In genomic region chr19:5513005-5513349, GRCm38 (mm10) we compare ENCODE assay signal across 27 mouse cellular contexts. TPM values are rescaled to one million over a fixed set of nuclear protein-coding genes. Genes with fewer than 3 reads are reported as not detected.
A peak's percentile ranks its signal among the peaks of the same experiment; 100 is the strongest.
DNase-seq lines count a peak whose midpoint lies in the region; ATAC-seq and TF ChIP-seq lines count a peak whose summit lies in the region.
"Had no signal": no experiment of that assay in that cellular context is flagged by ENCODE, and none has a peak within 500 bp of the region (broad histone marks: within the 10 kb centered on the region; RNA-seq: fewer than 3 reads in every experiment).

No protein-coding gene starts in this region.

- no peak for ATAC-seq in heart, embryonic 15.5 days (replicated peaks; ENCODE audit: insufficient number of reproducible peaks, insufficient read depth, low FRiP score, low read depth)
- ATAC-seq in heart, embryonic 11.5 days (replicated peaks; ENCODE audit: insufficient number of reproducible peaks, low FRiP score, low TSS enrichment), result no peak
- ATAC-seq in megakaryocyte, adult 5-6 weeks (ENCODE audit: poor library complexity, severe bottlenecking), result no peak
- no peak for ATAC-seq in liver, postnatal 0 days
- ATAC-seq in forebrain, embryonic 15.5 days (replicated peaks), result no peak
- ATAC-seq in forebrain, embryonic 16.5 days, result no peak
- ATAC-seq: hindbrain, postnatal 0 days; intestine, embryonic 15.5 days; midbrain, embryonic 16.5 days had no signal

- H3K27ac ChIP-seq in heart, embryonic 15.5 days, result no peak overlapping the region
- no peak overlapping the region for H3K27ac ChIP-seq in heart, embryonic 11.5 days (ENCODE audit: low read depth, low read length)
- peak overlapping the region; percentile 59 for H3K27ac ChIP-seq in bone marrow macrophage, adult 2 months (ENCODE audit: insufficient read depth, low read depth, low read length)
- H3K27ac ChIP-seq in liver, postnatal 0 days (ENCODE audit: low read depth), result peak overlapping the region; percentile 78; the same call in 1 of the 2 replicates
- no peak overlapping the region for H3K27ac ChIP-seq in forebrain, embryonic 15.5 days (replicated peaks)
- H3K27ac ChIP-seq in forebrain, embryonic 16.5 days (ENCODE audit: low read length), result no peak overlapping the region
- H3K27ac ChIP-seq: heart, embryonic 10.5 days; hindbrain, embryonic 12.5 days; hindbrain, postnatal 0 days; intestine, embryonic 15.5 days; lung, embryonic 15.5 days; midbrain, embryonic 10.5 days had no signal

- no peak overlapping the region for H3K9ac ChIP-seq in heart, embryonic 15.5 days
- no peak overlapping the region for H3K9ac ChIP-seq in heart, embryonic 11.5 days (ENCODE audit: low read depth, low read length)
- no peak overlapping the region for H3K9ac ChIP-seq in liver, postnatal 0 days (replicated peaks)
- H3K9ac ChIP-seq in forebrain, embryonic 15.5 days (replicated peaks), result no peak overlapping the region
- H3K9ac ChIP-seq in forebrain, embryonic 16.5 days (replicated peaks; ENCODE audit: low read depth, low read length), result no peak overlapping the region
- H3K9ac ChIP-seq: hindbrain, embryonic 12.5 days; intestine, embryonic 15.5 days; lung, embryonic 15.5 days had no signal

- peaks cover 29% of the 10 kb centered on the region for H3K4me1 ChIP-seq in heart, embryonic 15.5 days (replicated peaks)
- peaks cover 11% of the 10 kb centered on the region for H3K4me1 ChIP-seq in heart, embryonic 11.5 days (ENCODE audit: control insufficient read depth, insufficient read depth, low read length)
- peaks cover 59% of the 10 kb centered on the region for H3K4me1 ChIP-seq in megakaryocyte, embryonic 14.5 days
- H3K4me1 ChIP-seq in bone marrow macrophage, adult 2 months (ENCODE audit: control insufficient read depth, insufficient read depth, low read length), result peaks cover 14% of the 10 kb centered on the region
- H3K4me1 ChIP-seq in liver, postnatal 0 days (ENCODE audit: insufficient read depth), result peaks cover 29% of the 10 kb centered on the region
- peaks cover 27% of the 10 kb centered on the region for H3K4me1 ChIP-seq in forebrain, embryonic 15.5 days
- H3K4me1 ChIP-seq in forebrain, embryonic 16.5 days (replicated peaks; ENCODE audit: control insufficient read depth, insufficient read depth, low read length), result peaks cover 18% of the 10 kb centered on the region

- no peak for DNase-seq in liver, postnatal 0 days
- DNase-seq: adrenal gland, postnatal 10 days; cerebellum, adult 11-12 months; cerebellum, postnatal 10 days; gastrocnemius, postnatal 10 days; heart, postnatal 36 days; kidney, adult 8-10 months; layer of hippocampus, adult 9-11 months; right cerebral cortex, postnatal 25 days; thymus, postnatal 4 days had no signal

- H3K4me2 ChIP-seq in heart, embryonic 15.5 days, result peak overlapping the region; percentile 87; the same call in 1 of the 2 replicates
- H3K4me2 ChIP-seq in heart, embryonic 11.5 days, result no peak overlapping the region
- H3K4me2 ChIP-seq in liver, postnatal 0 days (ENCODE audit: low read depth, low read length), result peak overlapping the region; percentile 92; the same call in 1 of the 2 replicates
- H3K4me2 ChIP-seq in forebrain, embryonic 15.5 days (replicated peaks), result no peak overlapping the region
- no peak overlapping the region for H3K4me2 ChIP-seq in forebrain, embryonic 16.5 days (ENCODE audit: low read length)
- H3K4me2 ChIP-seq: hindbrain, embryonic 12.5 days had no signal

- H3K27me3 ChIP-seq in heart, embryonic 15.5 days, result no peaks in the 10 kb centered on the region
- no peaks in the 10 kb centered on the region for H3K27me3 ChIP-seq in heart, embryonic 11.5 days (ENCODE audit: control insufficient read depth, insufficient read depth, low read length)
- H3K27me3 ChIP-seq in megakaryocyte, embryonic 14.5 days (replicated peaks), result no peaks in the 10 kb centered on the region
- no peaks in the 10 kb centered on the region for H3K27me3 ChIP-seq in liver, postnatal 0 days (ENCODE audit: insufficient read depth, low read length)
- H3K27me3 ChIP-seq in forebrain, embryonic 15.5 days, result no peaks in the 10 kb centered on the region
- H3K27me3 ChIP-seq in forebrain, embryonic 16.5 days (replicated peaks; ENCODE audit: control insufficient read depth, insufficient read depth, low read length), result no peaks in the 10 kb centered on the region
- H3K27me3 ChIP-seq: hindbrain, embryonic 12.5 days; intestine, embryonic 15.5 days; lung, embryonic 15.5 days had no signal

- 84% methylated on average over 3 of the region's 3 CpGs for WGBS in heart, embryonic 15.5 days
- WGBS in heart, embryonic 11.5 days (ENCODE audit: insufficient replicate concordance), result 83% methylated on average over 3 of the region's 3 CpGs
- WGBS in liver, postnatal 0 days (ENCODE audit: insufficient replicate concordance), result 68% methylated on average over 3 of the region's 3 CpGs
- 80% methylated on average over 3 of the region's 3 CpGs for WGBS in forebrain, embryonic 15.5 days
- WGBS in forebrain, embryonic 16.5 days, result 88% methylated on average over 3 of the region's 3 CpGs

- no peak for TF ChIP-seq CTCF in bone marrow macrophage, adult 2 months (IDR thresholded peaks at IDR 0.05; ENCODE audit: low read depth, low read length)
- no peak for TF ChIP-seq CTCF in liver, postnatal 0 days (IDR thresholded peaks at IDR 0.05; ENCODE audit: low read depth)

- no peaks in the 10 kb centered on the region for H3K9me3 ChIP-seq in heart, embryonic 15.5 days (replicated peaks)
- no peaks in the 10 kb centered on the region for H3K9me3 ChIP-seq in heart, embryonic 11.5 days (replicated peaks; ENCODE audit: control insufficient read depth, low read length)
- H3K9me3 ChIP-seq in megakaryocyte, embryonic 14.5 days, result no peaks in the 10 kb centered on the region
- no peaks in the 10 kb centered on the region for H3K9me3 ChIP-seq in liver, postnatal 0 days (ENCODE audit: low read length)
- no peaks in the 10 kb centered on the region for H3K9me3 ChIP-seq in forebrain, embryonic 15.5 days
- H3K9me3 ChIP-seq in forebrain, embryonic 16.5 days (ENCODE audit: control insufficient read depth, low read length), result no peaks in the 10 kb centered on the region
- H3K9me3 ChIP-seq: heart, embryonic 10.5 days; hindbrain, embryonic 12.5 days; intestine, embryonic 15.5 days; lung, embryonic 15.5 days had no signal

- TF ChIP-seq EP300 in liver, postnatal 0 days (IDR thresholded peaks at IDR 0.05; ENCODE audit: low read depth), result no peak

- H3K4me3 ChIP-seq in heart, embryonic 15.5 days, result no peak overlapping the region
- no peak overlapping the region for H3K4me3 ChIP-seq in heart, embryonic 11.5 days (ENCODE audit: low read depth, low read length)
- H3K4me3 ChIP-seq in megakaryocyte, embryonic 14.5 days (replicated peaks), result peak overlapping the region; percentile 74
- H3K4me3 ChIP-seq in bone marrow macrophage, adult 2 months (ENCODE audit: insufficient read depth, low read length), result peak overlapping the region; percentile 8; the same call in 1 of the 2 replicates
- 0 out of 2 replicates have a peak overlapping the region, but pooled peaks have one; percentile 24 for H3K4me3 ChIP-seq in liver, postnatal 0 days (ENCODE audit: low read depth, low read length)
- H3K4me3 ChIP-seq in forebrain, embryonic 15.5 days, result no peak overlapping the region
- H3K4me3 ChIP-seq in forebrain, embryonic 16.5 days (replicated peaks; ENCODE audit: low read length), result no peak overlapping the region
- H3K4me3 ChIP-seq: heart, embryonic 10.5 days; hindbrain, embryonic 12.5 days; intestine, embryonic 15.5 days; lung, embryonic 15.5 days; midbrain, embryonic 10.5 days had no signal

- H3K36me3 ChIP-seq in heart, embryonic 15.5 days, result no peaks in the 10 kb centered on the region
- no peaks in the 10 kb centered on the region for H3K36me3 ChIP-seq in heart, embryonic 11.5 days (ENCODE audit: control insufficient read depth, insufficient read depth, low read length)
- H3K36me3 ChIP-seq in megakaryocyte, embryonic 14.5 days (replicated peaks; ENCODE audit: low read length), result peaks cover 4% of the 10 kb centered on the region
- H3K36me3 ChIP-seq in liver, postnatal 0 days (replicated peaks; ENCODE audit: insufficient read depth, low read length), result no peaks in the 10 kb centered on the region
- no peaks in the 10 kb centered on the region for H3K36me3 ChIP-seq in forebrain, embryonic 15.5 days
- H3K36me3 ChIP-seq in forebrain, embryonic 16.5 days (ENCODE audit: control insufficient read depth, insufficient read depth), result no peaks in the 10 kb centered on the region
- H3K36me3 ChIP-seq: heart, embryonic 10.5 days; hindbrain, embryonic 12.5 days; intestine, embryonic 15.5 days; lung, embryonic 15.5 days; midbrain, embryonic 10.5 days had no signal

- no peak for TF ChIP-seq POLR2A in bone marrow macrophage, adult 2 months (IDR thresholded peaks at IDR 0.05; ENCODE audit: borderline replicate concordance, low read depth, low read length)

RNA-seq across cellular contexts. Expression of gene Snx32, which starts 2.6 kb away (rescaled TPM):
- polyA plus RNA-seq in heart, embryonic 15.5 days (2015; fragmentation: Nextera tagmentation; extraction: Ambion mirVana), result 15.8 and 17.6 TPM in 2 replicates
- 14.0 and 16.7 TPM in 2 replicates for polyA plus RNA-seq in heart, embryonic 11.5 days (2014; fragmentation: Nextera tagmentation; extraction: Ambion mirVana)
- polyA plus RNA-seq in megakaryocyte, embryonic 14.5 days (2012; ENCODE audit: insufficient read depth, low replicate concordance), result 3.6 and 4.0 TPM in 2 replicates
- total RNA-seq in megakaryocyte, adult 5-6 weeks (2015), result 2.7 and 4.8 TPM in 2 replicates
- total RNA-seq in megakaryocyte, adult 5-6 weeks (2017), result 1.5 and 3.0 TPM in 2 replicates
- 34.1 and 43.8 TPM in 2 replicates for polyA plus RNA-seq in bone marrow macrophage, adult 2 months (2012; ENCODE audit: insufficient read depth, insufficient read length, missing spikeins)
- 2.6 and 3.0 TPM in 2 replicates for polyA plus RNA-seq in liver, postnatal 0 days (2015; fragmentation: Nextera tagmentation; extraction: Ambion mirVana)
- polyA plus RNA-seq in forebrain, embryonic 15.5 days (2015; fragmentation: Nextera tagmentation; extraction: Ambion mirVana), result 71.9 and 72.8 TPM in 2 replicates
- polyA plus RNA-seq in forebrain, embryonic 16.5 days (2015; fragmentation: Nextera tagmentation; extraction: Ambion mirVana), result 76.1 and 87.8 TPM in 2 replicates

RNA-seq across cellular contexts. Expression of gene 1700020D05Rik, which starts 9.4 kb away (rescaled TPM):
- polyA plus RNA-seq in heart, embryonic 15.5 days (2015; fragmentation: Nextera tagmentation; extraction: Ambion mirVana), result 0.14 and 0.16 TPM in 2 replicates
- polyA plus RNA-seq in heart, embryonic 11.5 days (2014; fragmentation: Nextera tagmentation; extraction: Ambion mirVana), result not detected in 2 replicates
- polyA plus RNA-seq in megakaryocyte, embryonic 14.5 days (2012; ENCODE audit: insufficient read depth, low replicate concordance), result not detected in 2 replicates
- total RNA-seq in megakaryocyte, adult 5-6 weeks (2015), result 1.8 and 2.1 TPM in 2 replicates
- 0.49 and 1.5 TPM in 2 replicates for total RNA-seq in megakaryocyte, adult 5-6 weeks (2017)
- polyA plus RNA-seq in bone marrow macrophage, adult 2 months (2012; ENCODE audit: insufficient read depth, insufficient read length, missing spikeins), result 5.1 and 7.7 TPM in 2 replicates
- not detected in 2 replicates for polyA plus RNA-seq in liver, postnatal 0 days (2015; fragmentation: Nextera tagmentation; extraction: Ambion mirVana)
- 0.39 and 0.49 TPM in 2 replicates for polyA plus RNA-seq in forebrain, embryonic 15.5 days (2015; fragmentation: Nextera tagmentation; extraction: Ambion mirVana)
- polyA plus RNA-seq in forebrain, embryonic 16.5 days (2015; fragmentation: Nextera tagmentation; extraction: Ambion mirVana), result 0.32 and 0.70 TPM in 2 replicates
- polyA plus RNA-seq: embryonic facial prominence, embryonic 14.5 days; forebrain, embryonic 11.5 days; hindbrain, postnatal 0 days; intestine, embryonic 15.5 days; kidney, postnatal 0 days; midbrain, embryonic 10.5 days; midbrain, embryonic 16.5 days had no signal

RNA-seq across cellular contexts. Expression of gene Cfl1, which starts 22.7 kb away (rescaled TPM):
- 1,578 and 1,766 TPM in 2 replicates for polyA plus RNA-seq in heart, embryonic 15.5 days (2015; fragmentation: Nextera tagmentation; extraction: Ambion mirVana)
- 2,455 and 2,528 TPM in 2 replicates for polyA plus RNA-seq in heart, embryonic 11.5 days (2014; fragmentation: Nextera tagmentation; extraction: Ambion mirVana)
- polyA plus RNA-seq in megakaryocyte, embryonic 14.5 days (2012; ENCODE audit: insufficient read depth, low replicate concordance), result 2,588 and 4,768 TPM in 2 replicates
- total RNA-seq in megakaryocyte, adult 5-6 weeks (2015), result 2,162 and 2,175 TPM in 2 replicates
- 1,771 and 1,778 TPM in 2 replicates for total RNA-seq in megakaryocyte, adult 5-6 weeks (2017)
- 1,898 and 2,021 TPM in 2 replicates for polyA plus RNA-seq in bone marrow macrophage, adult 2 months (2012; ENCODE audit: insufficient read depth, insufficient read length, missing spikeins)
- 841 and 843 TPM in 2 replicates for polyA plus RNA-seq in liver, postnatal 0 days (2015; fragmentation: Nextera tagmentation; extraction: Ambion mirVana)
- polyA plus RNA-seq in forebrain, embryonic 15.5 days (2015; fragmentation: Nextera tagmentation; extraction: Ambion mirVana), result 3,659 and 3,744 TPM in 2 replicates
- 3,630 and 3,701 TPM in 2 replicates for polyA plus RNA-seq in forebrain, embryonic 16.5 days (2015; fragmentation: Nextera tagmentation; extraction: Ambion mirVana)

RNA-seq across cellular contexts. Expression of gene Mus81, which starts 24.8 kb away (rescaled TPM):
- 33.8 and 48.7 TPM in 2 replicates for polyA plus RNA-seq in heart, embryonic 15.5 days (2015; fragmentation: Nextera tagmentation; extraction: Ambion mirVana)
- polyA plus RNA-seq in heart, embryonic 11.5 days (2014; fragmentation: Nextera tagmentation; extraction: Ambion mirVana), result 32.2 and 40.0 TPM in 2 replicates
- polyA plus RNA-seq in megakaryocyte, embryonic 14.5 days (2012; ENCODE audit: insufficient read depth, low replicate concordance), result 40.1 and 41.1 TPM in 2 replicates
- total RNA-seq in megakaryocyte, adult 5-6 weeks (2015), result 16.2 and 16.6 TPM in 2 replicates
- 9.2 and 13.8 TPM in 2 replicates for total RNA-seq in megakaryocyte, adult 5-6 weeks (2017)
- 16.7 and 19.8 TPM in 2 replicates for polyA plus RNA-seq in bone marrow macrophage, adult 2 months (2012; ENCODE audit: insufficient read depth, insufficient read length, missing spikeins)
- 8.6 and 11.9 TPM in 2 replicates for polyA plus RNA-seq in liver, postnatal 0 days (2015; fragmentation: Nextera tagmentation; extraction: Ambion mirVana)
- polyA plus RNA-seq in forebrain, embryonic 15.5 days (2015; fragmentation: Nextera tagmentation; extraction: Ambion mirVana), result 55.3 and 60.7 TPM in 2 replicates
- polyA plus RNA-seq in forebrain, embryonic 16.5 days (2015; fragmentation: Nextera tagmentation; extraction: Ambion mirVana), result 56.0 and 60.5 TPM in 2 replicates

RNA-seq across cellular contexts. Expression of gene Efemp2, which starts 39.2 kb away (rescaled TPM):
- 65.6 and 95.4 TPM in 2 replicates for polyA plus RNA-seq in heart, embryonic 15.5 days (2015; fragmentation: Nextera tagmentation; extraction: Ambion mirVana)
- polyA plus RNA-seq in heart, embryonic 11.5 days (2014; fragmentation: Nextera tagmentation; extraction: Ambion mirVana), result 72.2 and 72.5 TPM in 2 replicates
- 2.0 TPM in 1 of 2 replicates, not detected in the other for polyA plus RNA-seq in megakaryocyte, embryonic 14.5 days (2012; ENCODE audit: insufficient read depth, low replicate concordance)
- total RNA-seq in megakaryocyte, adult 5-6 weeks (2015), result 0.42 and 1.2 TPM in 2 replicates
- 1.2 TPM in 1 of 2 replicates, not detected in the other for total RNA-seq in megakaryocyte, adult 5-6 weeks (2017)
- 9.1 and 11.3 TPM in 2 replicates for polyA plus RNA-seq in bone marrow macrophage, adult 2 months (2012; ENCODE audit: insufficient read depth, insufficient read length, missing spikeins)
- 8.1 and 9.2 TPM in 2 replicates for polyA plus RNA-seq in liver, postnatal 0 days (2015; fragmentation: Nextera tagmentation; extraction: Ambion mirVana)
- 30.1 TPM in 2 replicates for polyA plus RNA-seq in forebrain, embryonic 15.5 days (2015; fragmentation: Nextera tagmentation; extraction: Ambion mirVana)
- 30.2 and 39.1 TPM in 2 replicates for polyA plus RNA-seq in forebrain, embryonic 16.5 days (2015; fragmentation: Nextera tagmentation; extraction: Ambion mirVana)

Comparison
In these comparisons a context has a peak if more than half of its experiments do, and no peak if none do; other contexts are left out.
1. H3K4me2 ChIP-seq: peak in heart, embryonic 15.5 days (single experiment) and liver, postnatal 0 days (single experiment); none in heart, embryonic 11.5 days (single experiment), forebrain, embryonic 15.5 days (single experiment) and forebrain, embryonic 16.5 days (single experiment).
2. H3K27ac ChIP-seq: peak in bone marrow macrophage, adult 2 months (single experiment) and liver, postnatal 0 days (single experiment); none in heart, embryonic 15.5 days (single experiment), heart, embryonic 11.5 days (single experiment), forebrain, embryonic 15.5 days (single experiment) and forebrain, embryonic 16.5 days (single experiment).
3. H3K4me3 ChIP-seq: peak in megakaryocyte, embryonic 14.5 days (single experiment), bone marrow macrophage, adult 2 months (single experiment) and liver, postnatal 0 days (single experiment); none in heart, embryonic 15.5 days (single experiment), heart, embryonic 11.5 days (single experiment), forebrain, embryonic 15.5 days (single experiment) and forebrain, embryonic 16.5 days (single experiment).